Mouse (Mus musculus) MEL (cell line): ENCODE measurements around the gene Efhd2. TPM values are rescaled to one million over a fixed set of nuclear protein-coding genes. Genes with fewer than 3 reads are reported as not detected.

Experiments
- DNase-seq: peaks from one replicate; pipeline ENCODE4 v3.0.0; 2011; ENCODE audit warnings: low read depth, low spot score
- H3K27ac ChIP-seq: 2 replicates; pipeline ENCODE4 v1.5.1; 2012; ENCODE audit warnings: low read depth, mild to moderate bottlenecking, control low read depth, low read length, moderate library complexity; ENCODE audit not compliant: control insufficient read depth
- H3K27me3 ChIP-seq, 2 experiments: fragments of 150-350 bp in 1 of 2; sonication (generic) in 1 of 2; 2 replicates each; pipeline ENCODE4 v1.6.1; 2012; ENCODE audit warnings: low read length in 2 of 2, mild to moderate bottlenecking in 2 of 2, improper control_type of control experiment in 1 of 2, moderate library complexity in 1 of 2; ENCODE audit not compliant: insufficient read depth in 2 of 2, control insufficient read depth in 1 of 2
- H3K36me3 ChIP-seq, 2 experiments: 2 replicates each; pipeline ENCODE4 v1.6.1; 2012 to 2014; ENCODE audit warnings: low read length in 2 of 2, improper control_type of control experiment in 1 of 2, inconsistent platforms in 1 of 2, mild to moderate bottlenecking in 1 of 2; ENCODE audit not compliant: insufficient read depth in 2 of 2, control insufficient read depth in 1 of 2
- H3K4me1 ChIP-seq, 2 experiments: fragments of 150-350 bp in 1 of 2; sonication (generic) in 1 of 2; 2 replicates each; pipeline ENCODE4 v1.6.1; 2012; ENCODE audit warnings: low read length in 2 of 2, improper control_type of control experiment in 1 of 2, mild to moderate bottlenecking in 1 of 2; ENCODE audit not compliant: insufficient read depth in 2 of 2, control insufficient read depth in 1 of 2
- H3K4me3 ChIP-seq, 2 experiments: fragments of 150-350 bp in 1 of 2; sonication (generic) in 1 of 2; 2 replicates each; pipeline ENCODE4 v1.5.1; 2012; ENCODE audit warnings: low read depth in 2 of 2, low read length in 2 of 2, mild to moderate bottlenecking in 2 of 2, moderate library complexity in 2 of 2, control low read depth in 1 of 2, improper control_type of control experiment in 1 of 2; ENCODE audit not compliant: control insufficient read depth in 1 of 2, insufficient read depth in 1 of 2
- H3K79me2 ChIP-seq: 2 replicates; pipeline ENCODE4 v1.6.1; 2012; ENCODE audit warnings: mild to moderate bottlenecking, low read length, moderate library complexity; ENCODE audit not compliant: control insufficient read depth, poor library complexity, insufficient read depth
- H3K9ac ChIP-seq: 2 replicates; pipeline ENCODE4 v1.6.1; 2012; ENCODE audit warnings: low read depth, mild to moderate bottlenecking, control low read depth, low read length, moderate library complexity; ENCODE audit not compliant: control insufficient read depth, poor library complexity, severe bottlenecking
- H3K9me3 ChIP-seq: fragments of 150-350 bp; sonication (generic); replicated peaks from 2 replicates; pipeline ENCODE4 v1.6.1; 2012; ENCODE audit warnings: mild to moderate bottlenecking, low read length, improper control_type of control experiment, moderate library complexity; ENCODE audit not compliant: insufficient read depth
- EP300 ChIP-seq, 2 experiments: IDR thresholded peaks; 2 replicates each; pipeline ENCODE4 v1.6.1; 2011; ENCODE audit warnings: improper control_type of control experiment in 2 of 2, low read length in 2 of 2, low read depth in 1 of 2, mild to moderate bottlenecking in 1 of 2
- JUND ChIP-seq: IDR thresholded peaks from 2 replicates; pipeline ENCODE4 v1.6.1; 2011; ENCODE audit warnings: low read depth, mild to moderate bottlenecking, improper control_type of control experiment, low read length
- MEF2A ChIP-seq: IDR thresholded peaks from 2 replicates; pipeline ENCODE4 v1.6.1; 2014; ENCODE audit warnings: low read depth, mild to moderate bottlenecking, inconsistent platforms, low read length, improper control_type of control experiment; ENCODE audit not compliant: poor library complexity, insufficient replicate concordance, severe bottlenecking; ENCODE audit errors: extremely low read depth
- MXI1 ChIP-seq: IDR thresholded peaks from 2 replicates; pipeline ENCODE4 v1.6.1; 2011; ENCODE audit warnings: mild to moderate bottlenecking, low read depth, low read length, improper control_type of control experiment
- MYB ChIP-seq: IDR thresholded peaks from 2 replicates; pipeline ENCODE4 v1.6.1; 2011; ENCODE audit warnings: mild to moderate bottlenecking, low read depth, low read length, improper control_type of control experiment
- MYC ChIP-seq: IDR thresholded peaks from 2 replicates; pipeline ENCODE4 v1.6.1; 2011; ENCODE audit warnings: low read depth, mild to moderate bottlenecking, low read length, improper control_type of control experiment, moderate library complexity
- RAD21 ChIP-seq: IDR thresholded peaks from 2 replicates; pipeline ENCODE4 v1.6.1; 2011; ENCODE audit warnings: mild to moderate bottlenecking, low read depth, low read length, improper control_type of control experiment
- SIN3A ChIP-seq: IDR thresholded peaks from 2 replicates; pipeline ENCODE4 v1.6.1; 2012; ENCODE audit warnings: low read length, improper control_type of control experiment, inconsistent platforms
- TBP ChIP-seq: IDR thresholded peaks from 2 replicates; pipeline ENCODE4 v1.8.0; 2011; ENCODE audit warnings: low read depth, low read length, improper control_type of control experiment
- USF2 ChIP-seq, 2 experiments: IDR thresholded peaks; 2 replicates each; pipeline ENCODE4 v1.6.1; 2011 to 2012; ENCODE audit warnings: improper control_type of control experiment in 2 of 2, low read length in 2 of 2, borderline replicate concordance in 1 of 2, inconsistent platforms in 1 of 2, low read depth in 1 of 2, mild to moderate bottlenecking in 1 of 2; ENCODE audit not compliant: insufficient read depth in 1 of 2
- ZC3H11A ChIP-seq: IDR thresholded peaks from 2 replicates; pipeline ENCODE4 v1.6.1; 2012; ENCODE audit warnings: low read depth, mild to moderate bottlenecking, inconsistent platforms, low read length, improper control_type of control experiment
- polyA plus RNA-seq, 2 experiments: library from polyadenylated mRNA; stranded (reverse) in 1 of 2; unstranded in 1 of 2; fragments of >175 nt in 1 of 2; fragments of >200 nt in 1 of 2; gene quantifications; 2 replicates each; pipeline versions ENCODE4 v1.2.1 to v1.2.4; 2012; ENCODE audit warnings: low replicate concordance in 2 of 2, low read depth in 1 of 2; ENCODE audit not compliant: insufficient read length in 2 of 2, insufficient read depth in 1 of 2, missing spikeins in 1 of 2
- total RNA-seq: library from RNA; depleted of rRNA; stranded (reverse); fragments of 300-350 nt; gene quantifications from 2 replicates; pipeline ENCODE4 v1.2.3, GENCODE M21; 2012

Gene Efhd2
- total and polyA plus RNA-seq, 3 experiments = 32.4 to 79.1 TPM; not detected in 1

- Histone ChIP-seq H3K27me3 (0 out of 4 replicates have a peak, but pooled peaks cover 0 to 2% of the 10 kb centered on the region in 2 experiments), H3K79me2 (peaks cover 19% of the 10 kb centered on the region), H3K9ac (peak overlapping the region; percentile 95), H3K9me3 (no peaks in the 10 kb centered on the region), H3K36me3 (peaks cover 0 to 12% of the 10 kb centered on the region in 2 experiments; a peak in 2 of 4 replicates), H3K4me3 (peak overlapping the region; percentile 65 to 95), H3K4me1 (peaks cover 1 to 21% of the 10 kb centered on the region in 2 experiments; a peak in 3 of 4 replicates), H3K27ac (no peak overlapping the region)
- DNase-seq = peak; percentile 60
- TF ChIP-seq MYC (no peak), MYB (no peak), MXI1 (no peak), RAD21 (no peak), JUND (no peak), MEF2A (no peak), EP300 (IDR thresholded peaks at IDR 0.05; ENCODE audit: low read depth in 1 of 2, low read length in 2 of 2) (no peak), ZC3H11A (no peak)
Observed at GRCm38 (mm10) chr4:141874111-141874600, 564 bp downstream of the Efhd2 start.

GRCm38 (mm10) chr4:141872977-141873376, 1.7 kb downstream of the Efhd2 start:
- peaks cover 1 to 21% of the 10 kb centered on the region in 2 experiments; a peak in 3 of 4 replicates for H3K4me1 ChIP-seq
- no peak overlapping the region for H3K27ac ChIP-seq
- peaks cover 19% of the 10 kb centered on the region for H3K79me2 ChIP-seq
- H3K9me3 ChIP-seq = no peaks in the 10 kb centered on the region
- no peak for DNase-seq
- H3K4me3 ChIP-seq = no peak overlapping the region; a peak in 1 of 4 replicates
- H3K36me3 ChIP-seq = peaks cover 0 to 12% of the 10 kb centered on the region in 2 experiments; a peak in 2 of 4 replicates
- no peaks in the 10 kb centered on the region for H3K27me3 ChIP-seq
- H3K9ac ChIP-seq = no peak overlapping the region
- TF ChIP-seq USF2 (IDR thresholded peaks at IDR 0.05; ENCODE audit: borderline replicate concordance in 1 of 2, insufficient read depth in 1 of 2, low read depth in 1 of 2, low read length in 2 of 2) = no peak
- no peak for TF ChIP-seq RAD21

- no peak for DNase-seq
- Histone ChIP-seq H3K9ac (no peak overlapping the region), H3K79me2 (peaks cover 19% of the 10 kb centered on the region), H3K27me3 (no peaks in the 10 kb centered on the region), H3K27ac (no peak overlapping the region), H3K4me3 (no peak overlapping the region), H3K4me1 (peaks cover 1 to 21% of the 10 kb centered on the region in 2 experiments; a peak in 3 of 4 replicates), H3K9me3 (no peaks in the 10 kb centered on the region), H3K36me3 (peaks cover 0 to 12% of the 10 kb centered on the region in 2 experiments; a peak in 2 of 4 replicates)
- TF ChIP-seq TBP (no peak), SIN3A (no peak)
Observed at GRCm38 (mm10) chr4:141871909-141872308, 2.8 kb downstream of the Efhd2 start.
